Mouse (Mus musculus): ENCODE results near the gene Hscb. TPM values are rescaled to one million over a fixed set of nuclear protein-coding genes. Genes with fewer than 3 reads are reported as not detected.
"Not testable (repeated sequence)": the region's sequence is repeated elsewhere in the genome, so short reads cannot be mapped to it uniquely, and the experiment has no call there.

Gene Hscb
- 10 to 100 TPM in 1 of 2 experiments, 1 to 10 TPM in 1; 9.2 to 12.2 TPM for total RNA-seq (2021)
- long read RNA-seq, experiment 1, transcript Hscb-201 (6 exons, 804 nt): major isoform, 8 of 10 reads
- long read RNA-seq, experiment 1, partial matches to known transcripts: 2 of 10 reads
- long read RNA-seq, experiment 1, other reads (novel, unspliced or antisense): 0 of 10 reads
- long read RNA-seq, experiment 2, partial matches to known transcripts: 0 of 6 reads
- long read RNA-seq, experiment 2, other reads (novel, unspliced or antisense): 3 of 6 reads

DNA sequence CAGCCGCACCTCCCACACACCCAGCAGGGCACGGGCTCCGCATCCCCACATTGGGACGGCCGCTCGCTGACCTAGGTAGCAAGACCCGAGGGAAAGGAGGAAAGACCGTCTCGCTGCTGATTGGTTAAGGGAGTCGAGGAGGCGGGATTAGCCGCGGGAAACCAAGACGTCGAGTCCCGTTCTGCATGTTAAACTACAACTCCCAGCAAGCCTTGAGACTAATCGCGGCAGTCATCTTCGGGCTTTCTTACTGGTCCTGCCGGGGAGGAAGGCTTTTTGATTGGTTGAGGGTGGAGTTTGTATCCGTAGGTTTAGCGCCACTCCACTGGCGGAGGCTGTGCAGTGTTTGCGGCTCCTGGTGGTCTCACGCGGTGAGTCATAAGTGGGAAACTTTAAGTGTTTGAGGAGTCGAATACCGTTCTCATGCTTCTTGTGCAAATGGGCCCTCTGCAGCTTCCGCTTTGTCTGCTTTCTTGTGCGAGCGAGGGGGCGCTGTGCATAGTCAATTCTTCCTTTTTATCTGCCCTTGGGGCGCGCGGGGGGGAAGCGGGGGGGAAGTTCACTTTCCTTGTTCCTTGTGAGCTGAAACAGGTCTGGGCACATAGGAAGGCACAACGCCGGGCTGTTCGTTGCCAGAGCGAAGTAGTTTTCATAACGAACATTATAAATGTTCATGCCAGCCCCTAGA lies at the start of gene Hscb, which contains the start of gene Chek2:
TSS of gene Hscb (minus strand) at position 100 of the 688 bp plus-strand sequence.
TSS of gene Chek2 (plus strand) at position 302 of the 688 bp plus-strand sequence.
- peak; percentile 99 for DNase-seq (ENCODE audit: low spot score in 2 of 2)
- intact Hi-C loops (cut with DNase I): loop anchor here (5.0 kb wide), 2 partner anchors 82 to 417 kb away; no protein-coding TSS in a partner anchor

DNA sequence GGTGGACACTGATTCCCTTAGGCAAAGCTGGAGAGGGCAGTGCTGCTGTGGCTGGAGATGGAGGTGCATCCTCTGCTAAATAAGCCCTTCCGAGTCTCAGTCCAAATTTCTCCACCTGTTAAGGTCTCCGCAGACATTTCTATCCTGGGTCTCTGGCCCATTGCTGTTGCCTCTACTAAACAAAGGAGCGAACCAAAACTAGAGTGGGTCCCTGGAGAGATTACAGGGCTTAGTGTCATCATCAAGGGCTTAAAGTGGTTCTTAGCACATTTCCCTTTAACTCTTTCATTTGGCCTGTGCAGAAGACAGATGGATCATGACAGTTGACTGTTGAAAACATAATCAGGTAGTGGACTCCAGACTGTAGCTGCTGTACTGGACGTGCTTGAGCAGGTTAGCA lies 49.0 kb upstream of the Hscb start:
- no peak for DNase-seq (ENCODE audit: low spot score in 2 of 2)
- intact Hi-C loops (cut with DNase I): no loop called here

GRCm38 (mm10) chr5:110879584-110880374 lies 40.2 kb upstream of the Hscb start, which contains the start of gene Ttc28:
Gene Ttc28 (plus strand): TSS chr5:110879803.
- DNase-seq (ENCODE audit: low spot score in 2 of 2): peak; percentile 88 to 90
- intact Hi-C loops (cut with DNase I): no loop called here

DNA sequence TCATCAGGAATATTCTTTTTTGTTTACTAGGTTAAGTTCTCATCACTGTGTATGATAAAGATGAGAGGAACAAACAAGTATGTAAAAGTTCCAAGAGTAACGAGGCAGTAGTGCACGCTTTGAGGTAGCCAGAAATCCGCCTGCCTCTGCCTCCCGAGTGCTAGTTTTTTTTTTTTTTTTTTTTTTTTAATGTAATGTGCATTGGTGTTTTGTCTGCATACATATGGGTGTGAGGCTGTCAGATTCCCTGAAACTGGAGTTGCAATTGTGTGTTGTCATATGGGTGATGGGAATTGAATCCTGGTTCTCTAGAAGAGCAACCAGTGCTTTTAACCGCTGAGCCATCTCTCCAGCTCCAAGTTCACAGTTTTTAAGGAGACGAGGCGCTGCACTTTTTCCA lies 39.5 kb upstream of the Hscb start:
- DNase-seq (ENCODE audit: low spot score in 2 of 2): no peak
- intact Hi-C loops (cut with DNase I): no loop called here

- DNase-seq (ENCODE audit: low spot score in 2 of 2); intact Hi-C loops (cut with DNase I): not testable (repeated sequence)
Measured at GRCm38 (mm10) chr5:110878526-110878925, 38.9 kb upstream of the Hscb start.

GRCm38 (mm10) chr5:110877666-110878505 lies 38.3 kb upstream of the Hscb start:
- DNase-seq (ENCODE audit: low spot score in 2 of 2): no peak
- intact Hi-C loops (cut with DNase I): no loop called here

- DNase-seq (ENCODE audit: low spot score in 2 of 2): no peak
- intact Hi-C loops (cut with DNase I): no loop called here
Measured at GRCm38 (mm10) chr5:110875286-110875685, 35.7 kb upstream of the Hscb start.

DNA sequence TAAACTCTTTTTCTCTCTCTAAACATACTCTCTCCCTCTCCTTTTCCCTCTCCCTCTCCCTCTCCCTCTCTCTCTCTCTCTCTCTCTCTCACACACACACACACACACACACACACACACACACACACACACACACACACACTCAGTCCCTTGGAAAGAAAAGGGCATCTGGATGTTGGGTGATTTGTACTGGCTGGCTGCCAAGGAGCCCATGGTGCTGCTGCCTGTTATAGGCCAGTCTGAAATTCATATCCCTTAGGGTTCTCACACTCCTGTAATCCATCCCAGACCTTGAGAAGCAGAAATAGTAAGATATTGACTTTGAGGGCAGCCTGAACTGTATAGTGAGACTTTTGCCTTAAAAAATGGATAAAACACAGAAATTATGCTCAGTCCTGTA lies 35.1 kb upstream of the Hscb start:
- intact Hi-C loops (cut with DNase I): no loop called here
- DNase-seq (ENCODE audit: low spot score in 2 of 2): no peak

GRCm38 (mm10) chr5:110873160-110873559 lies 33.6 kb upstream of the Hscb start:
- DNase-seq (ENCODE audit: low spot score in 2 of 2): no peak
- intact Hi-C loops (cut with DNase I): no loop called here

DNA sequence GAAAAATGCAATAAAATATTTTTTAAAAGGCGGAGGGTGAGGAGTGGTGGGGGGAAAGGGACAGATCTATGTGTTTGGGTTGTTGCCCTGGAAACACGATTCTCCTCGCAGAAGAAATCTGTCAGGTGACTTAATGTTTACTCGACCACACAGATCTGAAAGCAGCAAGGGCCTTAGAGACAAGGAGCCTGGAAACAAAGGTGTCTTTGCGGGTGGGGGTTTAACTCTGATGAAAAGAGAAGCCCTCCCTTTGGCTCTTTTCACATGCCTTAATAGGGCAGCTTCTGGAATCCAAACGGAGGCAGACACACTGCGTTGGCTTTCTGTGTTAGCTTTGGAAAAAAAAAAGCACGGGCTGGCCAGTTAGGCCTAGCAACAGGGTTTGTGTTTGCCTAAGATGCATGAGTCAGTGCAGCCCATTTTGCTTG lies 29.7 kb upstream of the Hscb start:
- DNase-seq (ENCODE audit: low spot score in 2 of 2): peak in 1 of 2 experiments; percentile 23
- intact Hi-C loops (cut with DNase I): no loop called here

DNA sequence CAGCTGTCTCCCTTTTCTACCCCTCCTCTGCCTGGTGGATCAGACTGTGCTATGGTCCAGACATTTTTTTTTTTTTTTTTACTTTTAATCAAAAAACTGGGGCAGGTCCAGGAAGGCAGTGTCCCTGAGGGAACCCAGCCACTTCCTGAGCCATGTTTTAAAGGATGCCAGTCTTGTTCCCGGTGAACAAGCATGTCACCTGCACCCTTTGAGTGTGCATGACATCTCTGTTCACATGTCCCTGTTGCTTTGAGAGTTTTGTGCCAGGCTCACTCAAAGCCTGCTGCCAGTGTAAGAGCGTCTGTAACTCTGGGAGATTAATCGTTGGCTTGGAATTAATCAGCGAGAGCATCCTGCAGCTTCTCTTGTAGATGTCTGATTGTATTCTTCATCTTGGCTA lies 28.9 kb upstream of the Hscb start:
- intact Hi-C loops (cut with DNase I): no loop called here
- no peak for DNase-seq (ENCODE audit: low spot score in 2 of 2)

DNA sequence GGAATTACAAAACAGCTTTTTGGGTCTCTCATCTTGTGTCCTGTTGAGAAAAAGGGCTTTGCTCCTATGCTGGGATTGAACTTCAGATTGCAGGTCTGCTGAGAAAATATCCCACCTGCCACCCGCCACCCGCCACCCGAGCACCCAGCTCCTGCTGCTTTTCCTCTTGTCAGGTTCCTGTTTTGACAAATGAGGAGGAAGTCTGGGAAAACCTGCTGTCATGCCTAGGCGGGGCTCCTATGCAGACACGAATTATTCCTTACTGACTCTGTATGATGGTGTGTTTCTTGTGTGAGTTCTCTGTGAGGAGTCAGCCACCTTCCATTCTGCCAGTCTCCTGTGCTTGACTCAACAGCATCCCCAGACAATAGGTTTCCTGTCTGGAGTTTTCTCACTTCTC lies 20.9 kb upstream of the Hscb start:
- DNase-seq (ENCODE audit: low spot score in 2 of 2): no peak

GRCm38 (mm10) chr5:110859013-110859650 lies 19.6 kb upstream of the Hscb start:
- peak in 1 of 2 experiments; percentile 39 for DNase-seq (ENCODE audit: low spot score in 2 of 2)
- intact Hi-C loops (cut with DNase I): no loop called here

More for the DNA sequence above, 20.9 kb upstream of the Hscb start:
- intact Hi-C loops (cut with DNase I): no loop called here

- DNase-seq (ENCODE audit: low spot score in 2 of 2): no peak
- intact Hi-C loops (cut with DNase I): no loop called here
Measured at GRCm38 (mm10) chr5:110857091-110857490, 17.5 kb upstream of the Hscb start.

DNA sequence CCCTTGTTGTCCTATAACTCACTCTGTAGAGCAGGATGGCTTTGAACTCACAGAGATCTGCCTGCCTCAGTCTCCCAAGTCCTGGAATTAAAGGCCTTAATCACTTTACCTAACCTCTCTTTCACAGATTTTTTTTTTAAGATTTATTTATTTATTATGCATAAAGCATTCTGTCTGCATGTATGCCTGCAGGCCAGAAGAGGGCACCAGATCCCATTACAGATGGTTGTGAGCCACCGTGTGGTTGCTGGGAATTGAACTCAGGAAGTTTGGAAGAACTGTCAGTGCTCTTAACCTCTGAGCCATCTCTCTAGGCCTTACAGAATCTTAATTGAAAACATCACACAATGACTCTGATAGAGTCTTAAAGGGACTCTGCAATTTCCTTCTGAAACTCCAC lies 13.4 kb upstream of the Hscb start:
- DNase-seq (ENCODE audit: low spot score in 2 of 2): no peak
- intact Hi-C loops (cut with DNase I): no loop called here

DNA sequence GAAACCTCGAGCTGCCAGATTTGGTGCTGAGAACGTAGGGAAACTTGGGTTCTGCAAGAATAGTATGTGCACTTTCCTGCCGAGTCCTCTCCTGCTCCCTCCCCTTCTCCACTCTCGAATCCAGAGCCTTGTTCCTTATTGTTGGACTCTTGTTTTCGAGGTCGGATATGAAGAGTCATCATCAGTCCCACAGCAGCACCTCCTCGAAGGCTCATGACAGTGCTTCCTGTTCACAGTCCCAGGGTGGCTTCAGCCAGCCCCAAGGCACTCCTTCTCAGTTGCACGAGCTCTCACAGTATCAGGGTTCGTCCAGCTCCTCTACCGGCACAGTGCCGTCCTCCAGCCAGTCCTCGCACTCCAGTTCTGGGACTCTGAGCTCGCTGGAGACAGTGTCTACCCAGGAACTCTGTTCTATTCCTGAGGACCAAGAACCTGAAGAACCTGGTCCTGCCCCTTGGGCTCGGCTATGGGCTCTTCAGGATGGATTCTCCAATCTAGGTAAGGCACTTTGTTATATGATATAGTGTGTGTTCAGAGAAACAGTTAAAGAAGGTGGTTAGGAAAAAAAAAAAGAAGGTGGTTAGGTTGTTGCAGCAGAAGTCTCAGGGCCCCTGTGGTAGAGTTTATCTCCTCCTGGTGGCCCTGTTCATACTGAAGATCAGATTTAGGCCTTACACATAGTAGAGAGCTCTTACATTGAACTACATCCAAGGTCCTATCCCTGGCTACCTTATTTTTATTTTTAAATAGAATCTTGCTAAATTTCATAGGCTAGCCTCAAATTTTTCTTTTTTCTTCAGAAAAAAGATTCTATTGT lies 1.7 kb upstream of the Hscb start:
- DNase-seq (ENCODE audit: low spot score in 2 of 2): no peak
- intact Hi-C loops (cut with DNase I): no loop called here

- intact Hi-C loops (cut with DNase I): no loop called here
- DNase-seq (ENCODE audit: low spot score in 2 of 2): peak; percentile 27 to 54
Measured at GRCm38 (mm10) chr5:110840465-110840864, 888 bp upstream of the Hscb start.

Data from left cerebral cortex, postnatal 14 days (tissue).